Mouse (Mus musculus): Measurements from ENCODE around the gene Plekhg2.

The Plekhg2 gene

GRCm38 (mm10) chr7:28335471-28335870 is 36.9 kb downstream of the Plekhg2 start:
- DNase-seq (ENCODE audit: low spot score): no peak

- no peak for DNase-seq (ENCODE audit: low spot score)
Measured at GRCm38 (mm10) chr7:28334534-28334933, 37.9 kb downstream of the Plekhg2 start.

DNA sequence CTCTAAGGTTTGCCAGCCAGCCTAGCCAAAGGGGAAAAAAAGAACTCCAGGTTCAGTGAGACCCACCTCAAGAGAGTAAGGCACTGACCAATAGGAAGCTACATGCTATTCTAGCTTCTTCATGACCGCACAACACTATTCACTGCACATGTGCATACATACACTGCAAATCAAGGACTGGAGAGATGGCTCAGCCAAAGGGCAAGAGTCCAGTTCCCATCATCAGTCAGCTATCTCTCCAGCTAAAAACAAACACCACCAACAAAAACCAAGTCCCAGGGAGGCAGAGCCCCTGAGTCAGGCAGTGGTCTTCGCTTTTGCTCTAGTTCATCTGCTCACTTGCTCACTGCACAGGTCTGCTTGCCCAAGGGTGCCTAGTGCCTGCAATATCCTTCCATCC is 44.1 kb downstream of the Plekhg2 start:
- no peak for DNase-seq (ENCODE audit: low spot score)

DNA sequence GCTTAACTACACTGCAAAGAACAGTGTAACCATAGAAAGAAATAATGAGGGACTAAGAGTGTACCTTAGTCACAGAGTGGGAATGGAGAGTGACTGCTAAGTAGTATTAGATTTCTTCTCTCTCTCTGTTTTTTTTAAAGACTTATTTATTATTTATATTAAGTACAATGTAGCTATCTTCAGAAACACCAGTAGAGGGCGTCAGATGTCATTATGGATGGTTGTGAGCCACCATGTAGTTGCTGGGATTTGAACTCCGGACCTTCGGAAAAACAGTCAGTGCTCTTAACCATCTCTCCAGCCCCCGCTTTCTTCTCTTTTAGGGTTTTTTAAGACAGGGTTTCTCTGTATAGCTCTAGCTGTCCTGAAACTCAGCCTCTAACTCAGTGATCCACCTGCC is 45.9 kb downstream of the Plekhg2 start:
- no peak for DNase-seq (ENCODE audit: low spot score)

GRCm38 (mm10) chr7:28325293-28325692 is 47.1 kb downstream of the Plekhg2 start:
- DNase-seq (ENCODE audit: low spot score): no peak

- DNase-seq (ENCODE audit: low spot score): no peak
Measured at GRCm38 (mm10) chr7:28321974-28322720, 50.3 kb downstream of the Plekhg2 start.

- DNase-seq (ENCODE audit: low spot score): no peak
Measured at GRCm38 (mm10) chr7:28318714-28319113, 53.7 kb downstream of the Plekhg2 start.

DNA sequence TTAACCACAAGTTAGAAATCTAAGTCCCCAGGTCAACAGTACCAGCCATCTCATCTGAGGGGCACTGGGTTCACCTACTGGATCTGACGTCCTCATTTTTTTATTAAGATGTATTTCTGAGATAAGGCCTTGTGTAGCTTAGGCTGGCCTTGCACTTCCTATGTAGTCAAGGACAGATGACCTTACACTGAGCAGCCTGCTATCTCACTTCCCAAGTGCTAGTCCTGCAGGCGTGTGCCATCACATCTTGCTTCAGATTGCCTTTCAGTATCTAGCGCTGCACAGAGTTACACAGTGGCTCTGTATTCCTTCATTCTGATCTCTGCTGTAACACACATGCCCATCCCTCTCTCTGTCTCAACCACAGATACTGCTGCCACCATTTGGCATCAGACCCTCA is 54.4 kb downstream of the Plekhg2 start:
- no peak for DNase-seq (ENCODE audit: low spot score)

DNA sequence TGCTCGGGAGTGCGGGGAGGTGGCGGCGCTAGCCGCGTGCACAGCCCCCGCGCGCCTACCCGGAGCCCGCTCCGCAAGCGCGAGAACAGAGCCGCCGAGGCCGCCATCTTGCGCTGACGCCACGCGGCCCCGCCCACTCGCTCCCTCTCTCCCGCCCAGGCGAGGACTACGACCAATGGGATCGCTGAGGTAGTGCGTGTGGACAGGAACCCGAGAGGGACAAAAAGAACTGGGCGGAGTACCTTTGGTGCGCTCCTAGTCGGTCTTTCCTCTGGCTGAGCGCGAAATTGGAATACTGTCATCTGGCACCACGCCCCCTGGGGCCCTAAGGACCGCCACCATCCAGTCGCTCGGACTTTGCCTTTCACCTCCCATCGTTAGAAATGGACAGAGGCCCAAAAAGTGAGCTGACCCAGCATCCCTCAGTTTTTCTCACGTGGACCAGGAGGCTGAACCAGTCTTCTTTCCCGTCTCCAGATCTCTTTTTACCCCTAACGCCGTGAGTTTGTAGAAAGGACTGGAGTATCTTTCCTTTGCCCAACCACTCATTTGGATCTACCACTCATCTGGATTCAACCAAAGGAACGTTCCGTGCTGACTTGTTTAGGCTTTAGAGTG is 60.4 kb downstream of the Plekhg2 start, which contains the start of gene Timm50:
Gene Timm50 (minus strand): TSS at position 147 of the 618 bp plus-strand sequence.
- peak; percentile 99 for DNase-seq (ENCODE audit: low spot score)

DNA sequence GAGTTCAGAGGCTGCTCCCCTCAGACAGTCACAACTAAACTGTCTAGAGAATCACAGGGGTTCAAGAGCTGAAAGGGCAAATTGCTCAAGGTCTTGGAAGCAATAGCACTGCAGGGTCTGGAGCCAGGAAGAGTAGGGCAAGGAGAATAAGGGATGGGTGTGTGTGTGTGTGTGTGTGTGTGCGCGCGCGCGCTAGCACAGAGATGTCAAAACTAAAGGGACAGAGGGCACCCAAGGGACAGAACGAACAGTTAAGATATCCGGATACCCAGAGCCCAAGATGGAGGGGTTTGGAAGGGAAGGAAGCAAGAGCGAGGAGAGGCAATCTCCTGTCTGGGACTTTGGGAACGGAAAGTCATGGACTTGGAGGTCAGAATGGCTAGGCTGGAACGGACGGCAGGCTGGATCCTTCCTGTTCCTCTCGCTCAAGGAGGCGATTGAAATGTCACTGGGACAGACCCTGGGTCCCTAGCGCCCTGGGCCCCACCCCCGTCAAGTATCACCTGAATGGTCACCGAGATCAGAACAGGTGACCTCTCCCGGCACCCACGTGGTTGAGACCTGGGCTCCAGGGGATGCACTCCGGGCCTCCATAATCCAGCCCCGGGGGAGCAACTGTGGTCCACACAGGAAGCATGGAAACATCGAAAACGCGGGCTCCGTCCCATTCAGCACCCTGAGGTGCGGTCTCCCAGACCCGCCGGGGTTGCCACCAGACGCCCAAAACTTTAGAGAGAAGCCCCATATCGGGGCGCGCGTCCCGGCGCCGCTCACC is 61.1 kb downstream of the Plekhg2 start:
- DNase-seq (ENCODE audit: low spot score): no peak

GRCm38 (mm10) chr7:28309737-28310136 is 62.7 kb downstream of the Plekhg2 start:
- DNase-seq (ENCODE audit: low spot score): no peak
